Mouse (Mus musculus) forebrain, embryonic 14.5 days (tissue): ENCODE measurements around the gene Cactin. TPM values are rescaled to one million over a fixed set of nuclear protein-coding genes. Genes with fewer than 3 reads are reported as not detected.

Source experiments
- ATAC-seq: fragments of 200-750 bp; cut with Nextera tagmentation; 2 replicates; pipeline ENCODE4 v1.8.0; 2017; ENCODE audit warnings: mild to moderate bottlenecking, moderate library complexity
- DNase-seq: peaks from one replicate; pipeline ENCODE4 v3.0.0-alpha.2; 2015; ENCODE audit warnings: low spot score
- H3K27ac ChIP-seq: fragments of 300-500 bp; sonication (generic); 2 replicates; pipeline ENCODE4 v1.5.1; 2014; ENCODE audit warnings: low read depth, mild to moderate bottlenecking, control low read depth, low read length, moderate library complexity
- H3K27me3 ChIP-seq: fragments of 300-500 bp; sonication (generic); replicated peaks from 2 replicates; pipeline ENCODE4 v1.6.1; 2014; ENCODE audit warnings: low read length, control low read depth, mixed read lengths; ENCODE audit not compliant: control insufficient read depth, insufficient read depth
- H3K36me3 ChIP-seq: fragments of 300-500 bp; sonication (generic); 2 replicates; pipeline ENCODE4 v1.6.1; 2014; ENCODE audit warnings: low read length, control low read depth; ENCODE audit not compliant: control insufficient read depth, insufficient read depth
- H3K4me1 ChIP-seq: fragments of 300-500 bp; sonication (generic); 2 replicates; pipeline ENCODE4 v1.6.1; 2014; ENCODE audit warnings: antibody characterized with exemption, low read length, control low read depth; ENCODE audit not compliant: control insufficient read depth, insufficient read depth
- H3K4me2 ChIP-seq: fragments of 300-500 bp; sonication (generic); 2 replicates; pipeline ENCODE4 v1.6.1; 2014; ENCODE audit warnings: mild to moderate bottlenecking, control low read depth, low read length
- H3K4me3 ChIP-seq: fragments of 300-500 bp; sonication (generic); 2 replicates; pipeline ENCODE4 v1.5.1; 2014; ENCODE audit warnings: low read depth, low read length, control low read depth
- H3K9ac ChIP-seq: fragments of 300-500 bp; sonication (generic); 2 replicates; pipeline ENCODE4 v1.6.1; 2014; ENCODE audit warnings: mild to moderate bottlenecking, low read length, control low read depth, moderate library complexity
- H3K9me3 ChIP-seq: fragments of 300-500 bp; sonication (generic); replicated peaks from 2 replicates; pipeline ENCODE4 v1.6.1; 2016; ENCODE audit warnings: low read length, control low read depth, mixed read lengths; ENCODE audit not compliant: control insufficient read depth
- WGBS: fragments of 180-500 bp; shearing (Covaris S2); extraction: QIAGEN DNeasy Blood & Tissue Kit; methylation state at CpG from one replicate; pipeline ENCODE4 v1.1.7; 2014; 5-methylcytosine and 5-hydroxymethylcytosine counted together
- polyA plus RNA-seq: library from polyadenylated mRNA; unstranded; fragments of >200 nt; fragmentation: Nextera tagmentation; extraction: Ambion mirVana; gene quantifications from 2 replicates; pipeline ENCODE4 v1.2.1, GENCODE M21; 2014

Gene Cactin
- polyA plus RNA-seq, 1 experiment from 2014 or later, result 16.8 TPM

GRCm38 (mm10) chr10:81358841-81359240 lies 37.9 kb downstream of the Cactin start:
- ATAC-seq (no peak), DNase-seq (no peak)
- Histone ChIP-seq H3K27me3 (peaks cover 14% of the 10 kb centered on the region), H3K9ac (no peak overlapping the region), H3K4me3 (no peak overlapping the region), H3K9me3 (no peaks in the 10 kb centered on the region), H3K4me2 (no peak overlapping the region; the same call in 1 of the 2 replicates), H3K36me3 (peaks cover 3% of the 10 kb centered on the region; the same call in 1 of the 2 replicates), H3K27ac (no peak overlapping the region), H3K4me1 (peaks cover 6% of the 10 kb centered on the region)
- WGBS, result 63% methylated on average over 1 of the region's 1 CpGs

DNA sequence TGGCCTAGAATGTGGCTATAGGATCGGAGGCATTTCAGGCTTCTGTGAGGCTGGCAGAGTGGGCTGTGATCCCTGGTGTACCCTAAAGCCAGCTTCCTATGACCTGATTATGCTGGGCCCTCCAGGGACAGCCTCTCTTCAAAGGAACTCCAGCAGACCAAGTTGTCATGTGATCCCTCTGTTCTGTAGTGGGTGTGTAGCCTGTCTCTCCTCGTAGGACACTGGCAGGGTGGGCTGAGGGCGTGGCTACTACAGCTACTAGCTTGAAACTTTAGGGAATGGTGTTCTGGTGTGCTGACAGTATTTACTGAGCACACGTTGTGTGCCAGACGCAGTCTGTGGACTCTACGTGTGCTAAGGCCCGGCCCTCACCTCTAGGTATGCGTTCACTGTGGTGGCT lies 39.8 kb downstream of the Cactin start:
- H3K27ac ChIP-seq, result no peak overlapping the region
- peaks cover 3% of the 10 kb centered on the region; the same call in 1 of the 2 replicates for H3K36me3 ChIP-seq
- DNase-seq (no peak), ATAC-seq (no peak)
- WGBS, result 79% methylated on average over 8 of the region's 8 CpGs
- H3K9me3 ChIP-seq, result no peaks in the 10 kb centered on the region
- no peak overlapping the region for H3K4me3 ChIP-seq
- peaks cover 17% of the 10 kb centered on the region for H3K4me1 ChIP-seq
- peaks cover 27% of the 10 kb centered on the region for H3K27me3 ChIP-seq
- H3K9ac ChIP-seq, result no peak overlapping the region
- H3K4me2 ChIP-seq, result no peak overlapping the region

- H3K4me2 ChIP-seq, result no peak overlapping the region
- peaks cover 27% of the 10 kb centered on the region for H3K27me3 ChIP-seq
- H3K4me1 ChIP-seq, result peaks cover 19% of the 10 kb centered on the region
- no peak overlapping the region for H3K4me3 ChIP-seq
- no peak overlapping the region for H3K9ac ChIP-seq
- no peak for DNase-seq
- H3K36me3 ChIP-seq, result peaks cover 19% of the 10 kb centered on the region
- no peaks in the 10 kb centered on the region for H3K9me3 ChIP-seq
- no peak overlapping the region for H3K27ac ChIP-seq
- 75% methylated on average over 12 of the region's 12 CpGs for WGBS
- ATAC-seq, result no peak
These were observed 41.5 kb downstream of the Cactin start for GRCm38 (mm10) chr10:81362336-81362949.

- DNase-seq, result no peak
These were observed 42.8 kb downstream of the Cactin start for GRCm38 (mm10) chr10:81363436-81364346.

GRCm38 (mm10) chr10:81364666-81365065 lies 43.8 kb downstream of the Cactin start:
- peak overlapping the region; percentile 47 for H3K4me2 ChIP-seq
- peak overlapping the region; percentile 18 for H3K4me3 ChIP-seq
- H3K9me3 ChIP-seq, result no peaks in the 10 kb centered on the region
- ATAC-seq, result peak; percentile 9; the same call in 1 of the 2 replicates
- H3K36me3 ChIP-seq, result peaks cover 41% of the 10 kb centered on the region
- no peak for DNase-seq
- 9% methylated on average over 28 of the region's 28 CpGs for WGBS
- no peak overlapping the region for H3K27ac ChIP-seq
- H3K27me3 ChIP-seq, result peaks cover 27% of the 10 kb centered on the region
- H3K4me1 ChIP-seq, result peaks cover 16% of the 10 kb centered on the region
- H3K9ac ChIP-seq, result peak overlapping the region; percentile 52; the same call in 1 of the 2 replicates

More at GRCm38 (mm10) chr10:81363436-81364346, 42.8 kb downstream of the Cactin start:
- Histone ChIP-seq H3K27me3 (peaks cover 27% of the 10 kb centered on the region), H3K36me3 (peaks cover 31% of the 10 kb centered on the region), H3K27ac (no peak overlapping the region), H3K4me1 (peaks cover 16% of the 10 kb centered on the region), H3K4me3 (peak overlapping the region; percentile 18; the same call in 1 of the 2 replicates), H3K4me2 (peak overlapping the region; percentile 47), H3K9ac (peak overlapping the region; percentile 52), H3K9me3 (no peaks in the 10 kb centered on the region)
- no peak for ATAC-seq
- WGBS, result 12% methylated on average over 53 of the region's 54 CpGs

DNA sequence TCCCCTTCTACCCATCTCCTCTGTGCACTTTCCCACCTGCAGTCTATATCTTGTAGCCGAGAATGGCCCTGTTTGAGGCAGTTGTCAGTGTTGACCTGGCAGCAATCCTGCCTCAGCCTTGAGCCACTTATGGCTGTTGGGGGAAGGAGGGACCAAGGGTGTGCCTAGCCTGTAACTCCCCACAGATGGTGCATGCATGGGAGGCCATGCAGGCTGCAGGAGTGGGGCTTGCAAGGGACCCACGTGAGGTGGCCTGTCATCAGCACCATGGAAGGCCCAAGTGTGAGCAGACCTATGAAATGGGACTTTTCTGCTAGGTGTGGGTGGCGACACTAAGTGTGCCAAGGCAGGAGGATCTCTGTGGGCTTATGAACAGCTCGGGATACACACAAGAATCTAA lies 44.2 kb downstream of the Cactin start:
- no peak overlapping the region for H3K27ac ChIP-seq
- peaks cover 45% of the 10 kb centered on the region for H3K36me3 ChIP-seq
- H3K9ac ChIP-seq, result no peak overlapping the region
- ATAC-seq (peak; percentile 14; the same call in 1 of the 2 replicates), DNase-seq (no peak)
- peaks cover 27% of the 10 kb centered on the region for H3K27me3 ChIP-seq
- no peaks in the 10 kb centered on the region for H3K9me3 ChIP-seq
- 24% methylated on average over 4 of the region's 4 CpGs for WGBS
- no peak overlapping the region for H3K4me3 ChIP-seq
- no peak overlapping the region; the same call in 1 of the 2 replicates for H3K4me2 ChIP-seq
- peaks cover 16% of the 10 kb centered on the region for H3K4me1 ChIP-seq

GRCm38 (mm10) chr10:81365672-81366476 lies 45.0 kb downstream of the Cactin start, which contains the start of gene 4930404N11Rik:
TSS of gene 4930404N11Rik (minus strand) at chr10:81365816.
- Histone ChIP-seq H3K4me1 (peaks cover 16% of the 10 kb centered on the region), H3K9ac (no peak within 1 kb of the TSS), H3K27ac (no peak within 1 kb of the TSS), H3K9me3 (no peaks in the 10 kb centered on the region), H3K4me2 (peak within 1 kb of the TSS; percentile 47), H3K36me3 (peaks cover 53% of the 10 kb centered on the region), H3K4me3 (peak within 1 kb of the TSS; percentile 18), H3K27me3 (peaks cover 27% of the 10 kb centered on the region)
- 13% methylated on average over 12 of the region's 12 CpGs for WGBS
- no peak for DNase-seq
- ATAC-seq, result peak; percentile 11; the same call in 1 of the 2 replicates

DNA sequence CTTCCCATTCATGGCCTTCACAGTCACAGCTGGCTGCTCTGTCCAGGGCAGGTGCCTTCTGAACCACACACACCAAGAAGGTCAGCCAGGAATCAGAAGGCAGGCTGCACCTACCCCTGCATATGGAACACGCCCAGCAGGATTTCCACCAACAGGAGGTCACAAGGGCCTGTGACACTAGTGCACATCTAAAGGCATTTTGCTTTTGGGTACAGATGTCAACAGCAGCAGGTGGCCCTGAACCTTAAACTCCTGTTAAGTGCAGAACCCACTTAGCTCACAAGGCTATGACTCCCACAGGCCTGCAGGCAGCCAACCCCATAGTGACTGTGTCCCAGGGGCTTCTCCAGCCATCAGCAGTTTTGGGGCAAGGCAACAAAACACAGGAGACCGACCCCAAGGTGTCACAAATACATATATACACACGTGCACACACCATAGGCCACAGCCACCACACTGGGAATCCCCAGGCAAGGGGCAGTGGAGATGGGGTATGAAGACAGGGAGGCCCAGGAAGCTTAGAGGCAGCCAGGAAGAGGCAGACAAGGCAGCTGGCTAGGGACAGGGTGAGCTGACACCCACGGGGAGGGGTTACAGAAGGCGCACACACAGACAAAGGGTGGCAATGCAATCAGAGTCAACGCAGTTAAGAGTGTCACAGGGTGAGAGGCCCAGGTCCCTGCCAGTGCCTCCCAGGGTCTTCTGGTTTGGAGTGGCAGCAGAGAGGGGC lies 45.7 kb downstream of the Cactin start:
- H3K4me1 ChIP-seq, result peaks cover 16% of the 10 kb centered on the region
- H3K27me3 ChIP-seq, result peaks cover 27% of the 10 kb centered on the region
- no peak overlapping the region for H3K27ac ChIP-seq
- ATAC-seq, result no peak
- WGBS, result 82% methylated on average over 6 of the region's 6 CpGs
- H3K9ac ChIP-seq, result no peak overlapping the region
- DNase-seq, result no peak
- H3K9me3 ChIP-seq, result no peaks in the 10 kb centered on the region
- no peak overlapping the region for H3K4me2 ChIP-seq
- peaks cover 61% of the 10 kb centered on the region for H3K36me3 ChIP-seq
- H3K4me3 ChIP-seq, result no peak overlapping the region
